Mouse (Mus musculus) kidney, postnatal 25 days (tissue): ENCODE data around the gene Tnip3.

Source experiments
- DNase-seq, 2 experiments: peaks; one replicate each; pipeline ENCODE4 v3.0.0; 2021; ENCODE audit warnings: mixed read lengths in 2 of 2

Gene Tnip3

DNA sequence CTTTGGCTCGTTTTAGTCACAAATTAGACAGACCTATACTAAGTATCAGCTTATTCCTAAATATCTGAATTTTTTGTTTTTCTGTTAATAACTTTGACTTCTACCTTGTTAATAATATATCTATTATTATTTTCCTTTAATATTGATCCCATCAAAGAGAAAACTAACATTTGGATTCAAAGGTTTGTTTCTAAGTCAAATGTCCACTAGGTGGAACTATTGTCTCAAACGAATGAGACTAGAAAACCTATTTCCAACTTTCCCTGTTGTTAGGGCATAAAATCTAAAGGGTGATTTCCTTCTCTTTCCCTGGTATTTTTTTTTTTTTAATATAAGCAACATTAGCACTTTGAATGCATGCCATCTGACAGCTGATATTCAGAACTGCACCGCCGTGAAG is 126.3 kb downstream of the Tnip3 start:
- DNase-seq = no peak

DNA sequence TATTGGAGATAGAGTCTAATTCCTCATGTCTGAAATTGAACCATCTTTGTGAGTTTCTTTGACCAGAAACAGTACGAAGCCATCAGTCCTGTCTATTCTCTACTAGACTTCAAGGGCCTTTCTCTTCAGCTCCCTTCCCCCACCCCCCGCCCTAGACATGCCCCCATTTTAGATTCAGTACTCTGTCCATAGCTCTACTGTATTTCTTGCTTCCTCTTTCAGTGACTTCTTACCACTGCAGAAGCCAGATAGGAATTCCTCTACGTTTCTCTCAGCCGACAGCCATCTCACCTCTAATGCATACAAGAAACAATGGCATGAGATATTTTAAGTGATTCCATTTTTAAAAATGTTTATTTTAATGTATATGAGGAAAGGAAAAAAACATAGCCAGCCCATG is 136.2 kb downstream of the Tnip3 start:
- DNase-seq = no peak

DNA sequence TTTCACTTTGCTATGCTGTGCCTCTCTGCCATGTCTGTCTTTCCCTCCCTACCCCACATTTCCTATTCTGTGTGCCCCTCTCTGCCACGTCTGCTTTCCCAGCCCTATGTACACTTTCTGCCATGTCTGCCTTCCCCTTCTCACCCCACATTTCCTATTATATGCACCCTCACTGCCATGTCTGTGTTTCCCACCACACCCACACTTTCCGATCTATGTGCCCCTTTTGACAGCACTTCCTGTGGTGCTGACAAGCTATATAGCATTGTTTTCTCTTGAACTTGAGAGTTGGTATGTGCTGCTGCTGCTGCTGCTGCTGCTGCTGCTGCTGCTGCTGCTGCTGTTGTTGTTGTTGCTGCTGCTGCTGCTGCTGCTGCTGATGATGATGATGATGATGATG is 136.9 kb downstream of the Tnip3 start:
- DNase-seq = no peak

DNA sequence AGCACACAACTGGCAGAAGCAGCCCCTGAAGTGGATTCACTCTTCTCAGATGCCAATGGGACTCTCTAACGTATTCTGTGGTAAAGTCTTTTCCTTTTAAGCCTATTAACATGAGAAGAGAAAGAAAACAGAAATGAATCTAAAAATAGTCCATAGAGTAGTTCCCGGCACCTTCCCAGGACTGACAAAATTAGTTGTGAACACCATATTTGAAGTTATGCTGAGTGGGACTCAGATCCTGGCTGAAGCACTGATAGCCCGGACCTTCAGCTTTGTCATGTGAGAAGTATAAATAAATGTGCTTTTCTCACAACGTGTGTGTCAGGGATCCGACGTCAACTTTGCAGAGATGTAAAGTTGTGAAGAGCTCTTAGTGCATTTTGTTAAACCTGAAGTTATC is 138.9 kb downstream of the Tnip3 start:
- DNase-seq = no peak

DNA sequence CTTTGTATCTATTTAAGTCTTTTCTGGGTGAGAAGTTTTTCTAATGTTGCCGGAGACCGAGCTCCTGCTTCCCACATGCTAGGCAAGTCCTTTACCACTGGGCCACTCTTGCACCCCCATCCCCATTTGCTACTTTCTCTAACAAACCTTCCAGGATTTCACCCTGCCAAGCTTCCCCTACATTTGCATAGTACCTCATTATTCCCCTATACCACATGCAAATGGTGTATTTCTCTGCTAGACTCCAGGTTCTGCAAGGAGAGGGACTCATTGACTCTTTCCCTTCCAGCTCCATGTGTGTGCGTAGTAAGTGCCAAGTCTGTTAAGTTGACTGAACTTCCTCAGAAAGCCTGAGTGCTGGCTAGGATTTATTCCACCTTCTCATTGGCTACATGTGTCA is 141.2 kb downstream of the Tnip3 start:
- no peak for DNase-seq

DNA sequence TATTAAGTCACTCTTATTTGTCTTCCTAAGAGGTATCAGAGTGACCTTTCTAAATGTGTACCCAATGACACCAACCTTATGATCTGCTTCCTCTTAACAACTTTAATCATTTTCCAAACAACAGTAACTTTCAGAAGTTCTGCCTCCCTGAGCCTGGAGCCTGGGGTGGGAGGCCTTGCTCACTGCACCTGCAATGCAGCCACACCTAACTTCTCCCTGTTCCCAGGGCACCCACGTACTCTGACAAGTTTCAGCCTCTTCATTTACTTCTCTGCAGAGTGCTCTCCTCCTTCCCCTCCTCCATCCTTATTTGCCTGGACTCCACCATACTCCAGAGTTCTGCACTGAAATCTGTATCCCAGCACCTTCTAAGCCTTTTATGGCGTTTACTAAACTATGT is 144.9 kb downstream of the Tnip3 start:
- DNase-seq = no peak

DNA sequence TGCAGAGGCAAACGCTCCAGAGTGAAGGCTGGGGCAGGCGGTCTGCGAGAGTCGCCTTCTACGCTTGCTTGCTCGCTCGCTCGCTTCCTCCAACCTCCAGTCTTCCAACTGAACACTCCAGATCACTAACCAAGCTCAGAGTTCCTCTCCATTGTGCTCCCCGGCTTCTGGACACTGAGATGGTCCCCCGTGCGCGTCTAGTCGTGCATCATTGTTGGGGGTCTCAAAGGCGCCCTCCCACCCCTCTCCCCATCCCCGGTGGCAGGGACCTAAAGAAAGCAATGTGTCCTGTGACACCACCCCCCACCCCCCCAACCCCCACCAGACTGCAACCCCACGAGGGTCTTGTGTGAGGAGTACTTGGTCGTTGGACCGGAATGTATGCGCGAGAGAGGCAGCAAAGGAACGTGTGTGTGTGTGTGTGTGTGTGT is 145.9 kb downstream of the Tnip3 start:
- no peak for DNase-seq

DNA sequence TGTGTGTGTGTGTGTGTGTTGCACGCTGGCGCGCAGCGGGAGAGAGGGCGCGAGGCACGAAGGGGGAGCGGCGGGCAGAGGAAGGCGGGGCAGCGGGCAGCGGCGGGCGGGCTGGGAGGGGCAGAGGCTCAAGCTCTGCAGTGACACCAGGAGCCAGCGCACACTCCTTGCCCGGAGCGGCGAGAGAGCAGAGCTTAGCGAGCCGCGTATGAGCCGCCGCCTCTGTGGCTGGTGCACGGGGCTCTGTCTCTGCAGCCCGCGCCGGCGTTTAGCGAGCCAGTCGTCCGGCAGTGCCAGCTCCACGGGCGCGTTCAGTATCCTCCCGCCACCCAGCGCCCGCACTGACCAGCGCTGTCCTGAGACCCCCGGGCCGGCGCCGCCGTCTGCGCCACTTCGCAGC is 146.3 kb downstream of the Tnip3 start, which contains the start of gene Ndnf:
TSS of gene Ndnf (plus strand) at position 140 of the 400 bp plus-strand sequence.
- DNase-seq = peak; percentile 70 to 79

DNA sequence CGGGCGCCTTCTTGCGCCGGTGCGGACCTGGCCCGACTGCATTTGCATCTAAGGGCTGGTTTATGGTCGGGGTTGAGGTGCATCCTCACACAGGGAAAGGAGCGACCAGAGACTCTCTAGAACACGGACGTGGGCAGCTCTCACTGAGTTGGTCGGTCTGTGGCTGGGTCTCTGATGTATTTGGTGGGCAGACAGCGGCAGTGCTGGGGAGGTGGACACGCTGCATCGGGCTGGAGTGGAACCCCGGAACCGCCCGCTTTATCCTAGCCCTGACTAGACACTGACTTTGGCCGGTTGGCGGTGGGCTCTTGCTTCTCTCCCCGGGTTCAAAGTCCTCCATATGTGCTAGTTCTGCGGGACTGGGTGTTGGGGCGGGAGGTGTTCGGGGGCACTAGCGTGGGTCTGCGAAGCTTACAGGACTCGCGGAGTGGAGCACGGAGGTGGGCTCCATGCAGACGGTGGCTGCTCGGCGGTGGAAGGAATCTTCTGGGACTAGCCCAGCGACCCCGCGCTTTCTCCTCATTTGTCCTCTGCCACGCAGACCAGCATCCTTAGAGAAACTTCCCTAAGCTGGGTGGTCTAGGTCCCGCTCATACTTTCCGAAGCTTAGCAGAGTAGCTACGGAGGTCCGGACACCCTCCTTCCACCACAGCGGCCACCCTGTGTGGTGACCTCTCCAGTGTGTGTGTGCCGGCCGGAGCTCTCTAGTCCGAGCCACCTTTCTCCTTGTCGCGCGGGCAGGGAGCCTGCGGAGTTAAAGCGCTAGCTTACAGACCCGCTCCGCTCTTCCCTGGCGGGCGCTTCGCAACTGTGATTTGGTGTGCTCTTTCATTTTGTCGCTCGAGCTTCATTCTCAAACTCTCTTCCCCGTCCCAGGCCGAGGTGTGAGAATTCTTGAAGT is 147.3 kb downstream of the Tnip3 start:
- DNase-seq = peak; percentile 31 to 38
